Mouse (Mus musculus) MEL (cell line): ENCODE data around the gene Chil1.

Experiments used
- CTCF ChIP-seq, 3 experiments: IDR thresholded peaks in 2 of 3; conservative IDR thresholded peaks in 1 of 3; 2 replicates each; pipeline ENCODE4 v1.5.1; 2011 to 2012; ENCODE audit warnings: low read length in 3 of 3, low read depth in 2 of 3, mild to moderate bottlenecking in 2 of 3, improper control_type of control experiment in 1 of 3, inconsistent platforms in 1 of 3, mixed read lengths in 1 of 3, moderate library complexity in 1 of 3; ENCODE audit not compliant: control insufficient read depth in 1 of 3, insufficient read depth in 1 of 3, poor library complexity in 1 of 3, severe bottlenecking in 1 of 3
- EP300 ChIP-seq, 2 experiments: IDR thresholded peaks; 2 replicates each; pipeline ENCODE4 v1.6.1; 2011; ENCODE audit warnings: improper control_type of control experiment in 2 of 2, low read length in 2 of 2, low read depth in 1 of 2, mild to moderate bottlenecking in 1 of 2
- NRF1 ChIP-seq: IDR thresholded peaks from 2 replicates; pipeline ENCODE4 v1.6.1; 2014; ENCODE audit warnings: low read depth, mild to moderate bottlenecking, inconsistent platforms, low read length, improper control_type of control experiment, moderate library complexity; ENCODE audit not compliant: poor library complexity, insufficient read depth, severe bottlenecking
- POLR2AphosphoS5 ChIP-seq: IDR thresholded peaks from 2 replicates; pipeline ENCODE4 v1.6.1; 2012; ENCODE audit warnings: low read depth, borderline replicate concordance, mild to moderate bottlenecking, inconsistent platforms, low read length, moderate library complexity, mixed read lengths
- UBTF ChIP-seq: IDR thresholded peaks from 2 replicates; pipeline ENCODE4 v1.6.1; 2012; ENCODE audit warnings: low read depth, mild to moderate bottlenecking, inconsistent platforms, low read length, improper control_type of control experiment, moderate library complexity, borderline replicate concordance; ENCODE audit not compliant: insufficient read depth
- ZC3H11A ChIP-seq: IDR thresholded peaks from 2 replicates; pipeline ENCODE4 v1.6.1; 2012; ENCODE audit warnings: low read depth, mild to moderate bottlenecking, inconsistent platforms, low read length, improper control_type of control experiment
- ZMIZ1 ChIP-seq: IDR thresholded peaks from 2 replicates; pipeline ENCODE4 v1.6.1; 2012; ENCODE audit warnings: low read depth, mild to moderate bottlenecking, inconsistent platforms, low read length, improper control_type of control experiment, moderate library complexity
- ZNF384 ChIP-seq: IDR thresholded peaks from 2 replicates; pipeline ENCODE4 v1.6.1; 2012; ENCODE audit warnings: low read depth, mild to moderate bottlenecking, inconsistent platforms, low read length, improper control_type of control experiment

- TF ChIP-seq ZNF384 (peak; percentile 18; the same call in 1 of the 2 replicates), NRF1 (no peak), CTCF (IDR thresholded peaks at IDR 0.05 in 2 of 3, conservative IDR thresholded peaks at IDR 0.05 in 1 of 3; ENCODE audit: control insufficient read depth in 1 of 3, insufficient read depth in 1 of 3, low read depth in 2 of 3, low read length in 3 of 3, poor library complexity in 1 of 3, severe bottlenecking in 1 of 3) (no peak; a peak in 1 of 6 replicates), EP300 (IDR thresholded peaks at IDR 0.05; ENCODE audit: low read depth in 1 of 2, low read length in 2 of 2) (no peak), POLR2AphosphoS5 (no peak), ZC3H11A (no peak), ZMIZ1 (no peak), UBTF (no peak)
Measured at GRCm38 (mm10) chr1:134162510-134163225, 19.3 kb upstream of the Chil1 start.
